Comparison of ENCODE assay signal across 7 mouse cellular contexts in the genomic region with DNA sequence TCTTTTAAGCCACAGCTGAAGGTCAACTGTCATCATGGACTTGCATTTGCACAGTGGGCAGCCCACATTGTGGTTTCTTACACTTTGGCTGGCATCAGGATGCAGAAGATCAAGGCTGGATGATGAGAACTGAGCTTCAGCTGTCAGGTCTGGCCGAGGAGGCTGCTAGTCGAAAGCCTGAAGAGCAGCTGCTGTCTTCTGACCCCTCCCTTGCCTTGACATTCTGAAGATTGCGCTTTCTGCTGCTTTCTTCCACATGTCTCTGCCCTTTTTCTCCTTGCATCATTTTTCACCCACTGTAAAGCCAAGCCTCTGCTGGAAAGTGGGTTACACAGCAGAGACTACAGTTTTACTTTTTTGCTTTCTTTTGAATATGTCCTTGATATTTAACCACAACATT.
"Had no signal": no experiment of that assay in that cellular context is flagged by ENCODE, and none has a peak within 500 bp of the region (broad histone marks: within the 10 kb centered on the region; RNA-seq: fewer than 3 reads in every experiment).

No protein-coding gene starts in this region.

- DNase-seq: kidney, postnatal 14 days; lung, embryonic 14.5 days; lung, postnatal 10 days; lung, postnatal 4 days; midbrain, embryonic 14.5 days; right cerebral cortex, postnatal 25 days; thymus, postnatal 36 days had no signal
